Mouse (Mus musculus) megakaryocyte progenitor cell, adult 5-6 weeks (primary cell): ENCODE measurements at regions not wholly inside any gene's neighbourhood (a gene's known extent, or its start where the extent isn't known, plus 50 kb on each side); places are given as distances from the start of the nearest gene placed in this dataset.

ENCODE experiments used
- ATAC-seq: replicated peaks from 2 replicates; pipeline ENCODE4 v1.8.0; 2016; ENCODE audit warnings: mild to moderate bottlenecking, moderate TSS enrichment, inconsistent platforms; ENCODE audit not compliant: poor library complexity

DNA sequence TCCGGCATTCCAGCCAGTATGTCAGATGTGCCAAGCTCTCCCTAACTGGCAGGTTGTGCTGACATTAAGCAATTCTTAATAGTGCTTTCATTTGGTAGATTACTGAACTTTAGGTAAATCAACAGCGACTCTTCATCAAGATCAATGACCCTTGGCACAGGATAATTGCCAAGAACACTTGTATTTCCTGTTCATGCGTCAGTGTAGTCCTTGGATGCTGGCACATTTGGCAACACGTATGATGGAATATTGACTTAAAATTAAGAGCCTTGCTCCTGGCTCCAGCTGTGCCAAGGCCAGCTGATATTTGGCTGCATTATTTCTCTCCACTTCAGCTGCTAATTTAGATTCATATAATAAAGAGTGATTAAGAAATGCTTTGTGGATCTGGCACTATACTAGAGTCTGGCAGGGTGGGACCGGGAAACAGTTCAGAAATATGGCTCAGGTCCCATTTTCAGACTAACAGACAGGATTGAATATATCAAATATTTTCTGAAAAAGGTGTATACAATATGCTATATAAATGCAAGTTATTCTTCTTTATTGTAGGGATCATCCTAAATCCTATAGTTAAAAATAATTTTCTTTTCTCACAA lies 365.5 kb downstream of the Mllt3 start:
- no peak for ATAC-seq

DNA sequence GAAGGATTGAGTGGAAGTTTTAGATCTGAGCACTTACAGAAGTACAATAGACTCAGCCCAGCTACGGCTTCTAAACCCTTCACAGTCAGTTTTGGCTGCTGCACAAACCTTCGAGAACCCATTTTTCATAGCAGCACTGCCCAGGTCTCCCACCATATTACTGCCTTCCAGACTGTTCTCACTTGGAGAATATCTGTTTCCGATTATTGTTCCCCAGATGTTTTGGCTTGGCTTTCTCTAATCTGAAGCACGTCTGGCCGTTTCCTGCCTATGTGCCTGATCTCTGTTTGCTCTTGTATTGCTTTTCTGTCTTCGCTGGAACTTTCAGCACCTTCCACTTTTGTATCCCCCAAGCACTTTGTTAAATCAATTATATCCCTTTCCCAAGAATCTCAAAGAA lies 368.0 kb downstream of the Mllt3 start:
- ATAC-seq = no peak

DNA sequence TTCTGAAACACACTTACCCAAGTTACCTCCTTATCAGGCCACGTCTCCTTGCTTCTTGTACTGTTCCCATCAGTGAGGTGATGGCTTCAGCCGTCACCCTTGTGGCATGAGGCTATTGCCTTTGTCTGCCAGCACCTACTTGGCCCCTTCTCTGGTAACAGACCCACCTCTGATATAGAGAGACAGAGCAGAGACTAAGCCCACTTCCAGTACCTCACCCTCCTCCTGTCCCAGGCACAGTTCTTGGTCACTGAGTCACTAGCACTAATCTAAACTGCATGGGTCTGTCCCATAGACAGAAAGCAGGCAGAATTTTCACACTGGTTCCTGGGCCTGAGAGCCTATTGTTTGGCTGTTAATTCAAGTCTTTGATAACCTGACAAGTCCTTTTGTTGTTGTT lies 370.3 kb downstream of the Mllt3 start:
- no peak for ATAC-seq

DNA sequence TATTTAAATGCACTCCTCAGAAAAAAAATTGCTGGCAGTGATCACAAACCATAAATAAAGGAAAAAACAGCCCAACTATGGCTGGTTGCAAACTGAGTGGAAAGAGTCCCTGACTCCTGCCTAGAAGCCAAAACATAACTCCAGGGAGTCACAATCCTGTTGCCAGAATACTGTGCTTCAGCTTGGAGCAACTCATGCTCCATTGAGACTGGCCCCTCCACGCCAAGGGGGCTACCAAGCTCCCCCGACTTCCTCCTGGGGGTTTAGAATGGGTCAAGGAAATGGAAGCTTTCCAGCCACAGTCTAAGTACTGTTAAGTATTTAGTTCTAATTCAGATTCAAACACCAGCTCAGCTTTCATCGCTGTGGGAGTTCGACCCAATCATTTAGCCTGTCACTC lies 374.8 kb downstream of the Mllt3 start:
- no peak for ATAC-seq

DNA sequence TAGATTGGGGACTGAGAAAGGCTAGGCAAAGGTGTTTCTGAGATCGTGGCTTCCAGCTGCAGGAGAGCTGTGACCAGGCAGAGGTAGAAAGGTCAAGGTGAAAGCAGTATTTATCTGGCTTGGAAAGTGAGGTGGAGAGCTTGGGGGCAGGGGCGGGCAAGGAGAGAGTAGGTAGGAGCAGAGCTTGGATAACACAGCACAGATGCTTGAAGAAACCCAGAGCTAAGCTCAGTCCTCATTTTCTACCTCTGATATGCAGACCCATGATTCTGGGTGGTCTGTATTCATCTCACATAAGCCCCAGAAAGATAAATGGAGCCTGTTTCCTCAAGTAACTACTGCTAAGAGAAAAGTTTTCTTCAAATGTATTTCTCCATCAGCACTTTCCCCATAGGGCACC lies 375.3 kb downstream of the Mllt3 start:
- no peak for ATAC-seq

DNA sequence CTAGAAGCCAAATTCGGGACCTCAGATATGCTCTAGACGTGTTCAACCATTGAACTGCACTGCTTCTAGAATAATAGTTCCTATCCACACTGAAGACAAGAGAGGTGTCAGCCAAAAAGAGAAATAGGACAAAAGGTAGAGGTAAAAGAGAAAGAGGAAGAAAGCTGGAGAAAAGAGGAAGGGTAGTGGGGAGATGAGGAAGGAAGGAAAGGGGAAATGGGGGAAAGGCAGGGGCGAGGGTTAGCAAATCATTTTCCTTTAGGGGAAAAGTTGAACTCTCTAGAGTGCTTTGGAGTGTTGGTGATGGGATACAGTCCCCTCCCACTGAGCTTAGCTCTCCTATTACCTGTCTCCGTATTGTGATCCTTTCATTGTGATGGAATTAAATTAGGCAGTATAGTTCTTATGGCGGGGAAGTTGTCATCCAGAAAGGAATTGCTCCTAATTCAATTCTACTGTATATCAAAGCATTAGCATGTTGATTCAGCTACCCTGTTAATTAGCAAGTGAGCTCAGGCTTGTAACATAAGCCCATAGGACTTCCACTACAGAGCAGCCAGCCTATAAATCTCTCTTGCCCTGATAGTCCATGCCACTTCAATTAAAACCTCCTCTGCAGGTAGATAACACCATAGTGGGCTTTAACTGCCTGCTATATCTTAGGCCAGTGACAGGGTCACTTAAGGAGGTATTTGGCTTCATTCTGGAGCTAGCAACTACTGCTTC lies 379.6 kb downstream of the Mllt3 start:
- ATAC-seq = peak; percentile 78

DNA sequence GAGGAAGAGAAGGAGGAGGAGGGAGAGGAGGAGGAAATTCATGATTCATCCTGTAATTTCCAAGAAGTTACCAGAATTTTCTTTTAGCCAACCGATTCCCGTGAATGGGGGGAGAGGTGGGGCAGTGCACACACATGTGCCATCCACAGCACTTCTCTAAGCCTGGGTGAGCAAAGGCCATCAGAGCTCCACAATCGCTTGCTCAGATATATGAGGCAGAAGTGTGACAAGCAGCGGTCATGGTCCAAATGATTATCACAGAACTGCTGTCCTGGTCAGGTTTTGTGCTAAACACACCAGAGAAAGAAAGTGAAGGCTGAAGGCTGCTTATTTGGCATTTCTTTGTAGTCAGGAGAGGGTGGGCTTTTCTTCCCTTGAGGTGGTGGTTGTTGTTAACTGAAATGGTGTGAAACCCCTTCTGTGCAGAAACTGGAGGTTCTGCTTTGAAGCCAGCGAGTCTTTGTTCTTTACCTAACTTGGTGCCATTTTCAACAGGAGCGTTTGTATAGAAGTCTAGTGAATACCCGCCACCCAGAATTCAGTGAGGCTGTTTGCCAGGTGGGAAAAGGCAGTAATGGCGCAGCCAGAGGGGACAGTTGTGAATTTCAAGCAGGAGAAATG lies 380.7 kb downstream of the Mllt3 start:
- no peak for ATAC-seq

DNA sequence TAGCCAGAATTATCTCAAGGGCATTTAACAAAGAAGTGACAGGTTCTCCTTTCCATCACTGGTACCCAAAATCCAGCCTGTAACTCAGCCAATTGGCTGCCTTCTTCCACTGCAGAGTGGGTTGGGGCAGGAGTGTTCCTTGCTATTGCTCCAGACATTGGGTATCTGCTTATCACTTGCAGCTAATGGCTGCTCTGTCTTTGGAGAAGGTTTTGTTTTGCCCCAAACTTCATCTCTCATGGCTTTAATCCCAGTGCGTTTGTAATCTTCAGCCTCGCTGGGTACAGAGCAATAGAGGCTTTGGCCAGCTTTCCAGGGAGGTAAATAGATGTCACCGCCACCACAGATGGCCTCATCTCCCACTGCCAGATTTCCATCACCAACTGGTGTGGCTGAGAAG lies 381.9 kb downstream of the Mllt3 start:
- no peak for ATAC-seq

DNA sequence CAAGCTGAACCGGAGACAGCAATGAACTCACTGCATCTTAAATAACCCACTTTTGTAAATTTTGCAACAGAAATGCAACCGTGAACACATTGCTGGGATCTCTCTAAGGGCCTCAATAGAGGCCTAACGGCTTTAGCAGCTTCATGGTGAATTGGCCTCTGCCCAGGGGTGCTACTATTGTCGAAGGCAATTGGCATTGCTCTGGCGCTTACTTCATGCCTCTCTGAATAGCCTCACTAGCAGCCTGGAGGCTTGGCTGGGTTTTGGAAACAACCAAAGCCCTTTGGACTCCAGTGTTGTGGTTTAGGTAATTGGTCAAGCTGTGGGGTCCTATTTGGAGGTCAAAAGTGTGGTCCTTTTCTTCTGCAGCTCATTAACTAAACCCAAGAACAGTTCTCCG lies 382.3 kb downstream of the Mllt3 start:
- ATAC-seq = no peak

DNA sequence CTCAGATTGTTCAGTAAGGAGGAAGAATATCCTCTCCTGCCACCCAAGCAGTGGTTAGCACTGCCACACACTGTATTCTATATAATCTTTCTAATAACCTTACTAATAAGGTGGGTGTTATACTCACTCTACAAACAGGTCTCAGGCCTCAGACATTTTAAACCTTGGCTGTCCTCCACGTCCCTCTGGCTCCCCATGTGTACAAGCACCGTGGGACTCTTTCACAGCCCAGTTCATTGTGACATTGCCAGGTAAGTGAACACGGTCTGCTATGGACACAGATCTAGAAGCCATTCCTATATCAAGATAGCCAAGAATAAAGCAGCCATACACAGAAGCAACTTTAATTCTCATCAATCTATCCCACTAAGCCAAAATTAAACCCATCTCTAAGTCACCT lies 382.8 kb downstream of the Mllt3 start:
- no peak for ATAC-seq

DNA sequence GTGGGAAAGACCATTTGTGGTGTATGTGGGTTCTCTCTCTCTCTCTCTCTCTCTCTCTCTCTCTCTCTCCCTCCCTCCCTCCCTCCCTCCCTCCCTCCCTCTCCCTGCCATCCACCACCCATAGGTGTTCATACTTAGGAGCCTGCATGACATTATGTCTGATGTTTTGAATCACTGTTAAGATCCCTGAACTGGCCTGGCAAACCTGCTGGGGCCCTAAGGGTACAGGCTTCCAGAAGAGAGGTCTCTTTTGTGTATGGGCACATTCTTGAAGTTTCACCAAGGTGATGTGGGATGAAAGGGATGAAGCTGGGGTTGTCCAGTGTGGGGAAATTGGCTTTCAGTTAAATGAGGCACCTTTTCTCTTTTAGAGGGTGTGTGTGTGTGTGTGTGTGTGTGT lies 384.2 kb downstream of the Mllt3 start:
- no peak for ATAC-seq

DNA sequence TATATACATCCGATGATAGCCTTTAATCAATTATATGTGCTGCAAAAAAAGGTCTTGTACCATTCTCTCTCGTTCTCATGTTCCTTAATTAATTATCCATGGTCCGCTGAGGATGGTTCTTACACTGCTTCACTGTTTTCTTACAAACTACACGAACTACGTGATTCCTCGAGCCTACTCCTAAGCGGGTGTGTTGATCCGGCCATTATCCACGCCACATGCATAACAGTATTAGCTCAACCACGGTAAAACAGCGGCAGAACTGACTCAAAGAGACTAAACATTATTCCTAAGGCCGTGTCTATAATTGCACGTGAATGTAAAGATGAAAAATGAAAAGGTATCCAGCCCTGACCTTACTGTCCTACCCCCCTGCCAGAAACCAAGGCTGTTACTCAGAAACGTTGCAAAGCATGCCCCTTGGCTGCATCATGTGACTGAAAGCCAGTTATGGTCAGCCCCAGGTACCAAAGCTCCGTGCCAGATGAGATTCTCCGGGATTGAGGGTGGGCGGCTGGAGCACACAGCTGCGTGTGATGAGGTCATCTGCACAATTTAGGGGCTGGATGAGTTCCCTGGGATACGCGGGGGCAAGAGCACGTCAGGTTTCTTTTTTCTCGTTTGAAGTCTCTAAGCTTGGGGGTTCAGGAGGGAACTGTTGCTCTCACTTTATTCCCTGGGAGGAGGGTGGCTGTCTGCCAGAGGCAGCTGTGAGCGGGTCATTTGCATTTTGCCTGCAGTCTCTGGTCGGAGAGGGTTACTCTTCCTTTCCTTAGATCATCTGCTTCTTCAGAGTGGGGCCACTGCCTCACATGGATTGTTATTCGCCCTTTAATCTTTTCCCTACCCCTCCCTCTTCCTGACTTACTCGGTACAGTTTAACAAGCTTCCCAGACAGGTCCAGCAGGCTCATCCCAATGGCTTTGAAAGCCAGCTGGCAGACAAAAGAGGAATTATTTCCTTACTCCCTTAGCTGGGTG lies 384.9 kb downstream of the Mllt3 start:
- peak; percentile 31 for ATAC-seq

DNA sequence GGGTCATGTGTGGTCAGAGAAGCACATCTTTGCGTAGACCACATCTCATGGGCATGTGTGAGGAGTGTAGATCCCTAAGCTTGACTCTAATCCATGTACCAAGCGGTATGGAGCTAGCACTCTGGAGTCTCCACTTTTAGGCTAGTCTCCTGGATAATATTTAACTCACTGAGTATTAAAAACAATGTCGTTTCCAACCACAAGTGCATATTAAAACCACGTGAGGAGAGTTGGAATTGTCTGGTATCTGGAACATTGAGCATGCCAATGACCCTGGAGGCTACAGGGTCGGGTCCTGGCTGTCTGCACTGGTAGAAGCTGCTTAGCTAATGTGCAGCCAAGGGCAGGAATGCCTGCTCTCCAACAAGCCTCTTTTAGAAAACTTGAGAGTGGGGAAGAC lies 391.2 kb downstream of the Mllt3 start:
- ATAC-seq = no peak

DNA sequence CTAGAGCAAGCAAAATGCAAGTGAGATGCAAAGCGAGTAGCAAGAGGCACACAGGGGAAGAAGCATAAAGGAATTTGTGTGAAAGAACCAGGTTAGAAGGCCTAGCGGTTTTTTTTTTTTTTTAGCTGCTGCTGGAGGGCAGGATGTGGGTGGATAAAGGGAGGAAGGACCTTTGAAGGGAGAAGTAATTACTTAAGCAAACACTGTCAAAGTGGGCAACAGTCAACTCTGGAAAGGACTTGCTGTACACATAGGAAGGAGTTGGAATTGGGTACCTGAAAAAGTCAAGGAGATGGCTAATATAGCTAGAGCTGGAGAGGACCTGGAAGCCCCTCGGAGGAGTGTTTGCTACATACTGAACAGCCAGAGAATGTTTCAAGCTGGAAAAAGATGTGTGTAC lies 391.6 kb downstream of the Mllt3 start:
- no peak for ATAC-seq

DNA sequence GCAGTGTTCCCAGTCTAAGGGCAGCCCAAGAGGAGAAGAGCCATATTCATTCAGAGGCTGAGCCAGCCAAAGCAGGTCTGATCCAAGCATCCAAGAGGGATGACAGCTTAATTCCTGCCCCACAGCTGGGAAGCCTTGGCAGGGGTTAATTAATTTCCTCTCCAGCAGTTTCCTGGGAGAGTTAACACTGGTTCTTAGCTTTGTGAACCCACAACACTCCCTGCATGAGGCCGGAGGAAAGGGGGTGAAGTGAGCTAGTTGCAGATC lies 394.9 kb downstream of the Mllt3 start:
- no peak for ATAC-seq

DNA sequence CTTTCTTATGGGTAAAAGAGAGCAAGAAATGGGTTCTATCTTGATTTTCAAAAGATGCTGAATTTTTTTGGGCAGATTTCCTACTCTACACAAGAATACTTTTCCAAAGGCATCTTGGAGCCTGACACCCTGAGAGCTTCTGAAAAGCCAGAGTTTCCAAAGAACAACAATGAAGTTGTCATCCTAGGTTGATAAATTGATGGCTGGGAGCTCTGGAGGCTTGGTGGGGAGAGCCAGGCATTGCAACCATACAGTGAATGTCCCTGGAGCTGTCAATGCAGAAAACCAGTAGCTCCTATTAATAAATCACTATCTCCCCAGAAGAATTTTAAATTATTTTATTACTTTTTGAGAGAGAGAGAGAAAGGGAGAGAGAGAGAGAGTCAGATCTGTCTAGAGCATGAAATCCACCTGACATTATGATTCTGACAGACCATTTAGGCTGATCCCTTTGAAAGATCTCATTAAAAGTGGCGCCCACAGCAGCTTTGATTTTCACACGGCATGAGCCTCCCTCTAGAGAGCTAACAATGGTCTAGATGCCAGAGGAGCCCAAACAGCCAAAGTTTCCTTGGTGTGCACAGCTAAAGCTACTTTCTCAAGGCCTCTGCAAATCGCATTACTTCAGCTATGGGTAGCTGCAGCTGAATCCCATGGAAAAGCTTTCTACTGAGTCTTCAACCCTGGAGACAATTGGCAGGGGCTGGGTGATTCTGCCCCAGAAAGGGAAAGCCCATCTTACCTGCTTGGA lies 395.4 kb downstream of the Mllt3 start:
- no peak for ATAC-seq

DNA sequence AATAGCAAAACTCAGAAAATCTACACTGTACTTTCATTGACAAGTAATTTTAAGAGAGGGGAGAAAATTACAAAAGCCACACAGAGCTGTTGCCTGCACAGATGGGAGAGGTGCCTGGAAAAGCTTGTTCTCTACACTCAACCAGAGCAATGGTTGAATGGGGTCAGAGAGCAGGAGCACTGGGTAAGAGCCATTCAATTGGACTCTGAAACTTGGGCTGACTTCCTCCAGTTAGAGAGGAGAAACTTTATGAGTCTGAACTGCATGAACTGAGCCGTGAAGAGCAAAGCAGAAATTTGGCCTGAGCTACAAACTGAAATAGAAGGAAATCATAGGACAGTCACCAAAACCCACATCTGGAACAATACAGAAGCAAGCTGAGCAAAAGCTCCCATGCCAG lies 380.8 kb upstream of the Slc24a2 start:
- no peak for ATAC-seq

DNA sequence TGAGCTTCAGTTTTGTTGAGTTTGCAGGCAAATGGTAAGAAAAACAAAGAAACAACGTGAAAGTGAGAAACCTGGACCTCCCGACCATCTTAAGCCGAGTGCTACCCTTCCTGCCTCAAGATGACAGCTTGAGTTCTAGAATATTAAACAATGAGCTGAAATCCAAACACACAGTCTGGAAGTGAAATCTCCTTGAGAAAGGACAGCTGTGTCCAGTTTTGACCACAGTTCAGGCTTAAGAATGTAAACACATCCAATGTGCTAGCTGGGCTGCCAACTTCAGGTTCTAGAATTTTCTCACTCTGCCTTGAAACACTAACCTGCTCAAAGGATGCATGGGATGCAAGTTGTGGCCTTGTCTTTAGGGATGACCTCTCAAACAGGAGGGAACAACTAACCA lies 363.4 kb upstream of the Slc24a2 start:
- no peak for ATAC-seq

DNA sequence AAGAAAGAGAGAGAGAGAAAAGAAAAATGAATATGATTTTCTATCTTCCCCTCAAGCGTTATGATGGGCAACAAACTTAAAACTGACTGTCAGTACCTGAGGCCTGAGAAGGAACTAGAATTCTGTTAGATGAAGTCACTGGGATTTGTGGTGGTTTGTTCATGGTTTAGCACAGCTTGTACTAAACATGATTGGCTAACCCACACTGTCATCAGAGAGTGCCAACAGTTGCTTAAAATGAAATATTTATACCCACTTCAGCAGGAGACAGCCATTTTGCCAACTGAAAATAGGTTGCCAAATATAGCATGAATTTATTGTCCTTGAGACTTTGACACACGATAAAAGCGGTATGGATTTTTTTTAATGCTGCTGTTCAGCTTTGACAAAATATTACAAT lies 360.5 kb upstream of the Slc24a2 start:
- ATAC-seq = no peak

DNA sequence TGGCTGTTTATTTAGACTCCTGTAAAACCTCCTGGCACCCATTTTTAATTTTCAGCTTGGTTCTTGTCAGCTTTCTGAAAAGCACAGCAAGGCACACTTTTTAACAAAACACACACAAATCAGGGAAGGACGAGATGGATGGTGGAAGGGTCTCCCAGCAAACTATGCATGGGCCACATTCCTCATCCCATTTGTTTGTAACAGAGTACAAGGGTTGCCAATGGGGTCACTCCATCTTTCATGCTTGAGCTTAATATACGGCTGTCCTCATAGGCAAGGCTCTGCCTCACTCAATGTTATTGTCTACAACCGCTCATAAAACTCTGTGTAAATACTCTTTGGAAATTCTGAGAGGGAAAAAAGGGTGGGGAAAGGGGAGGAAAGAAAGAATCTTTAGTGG lies 347.9 kb upstream of the Slc24a2 start:
- ATAC-seq = no peak

DNA sequence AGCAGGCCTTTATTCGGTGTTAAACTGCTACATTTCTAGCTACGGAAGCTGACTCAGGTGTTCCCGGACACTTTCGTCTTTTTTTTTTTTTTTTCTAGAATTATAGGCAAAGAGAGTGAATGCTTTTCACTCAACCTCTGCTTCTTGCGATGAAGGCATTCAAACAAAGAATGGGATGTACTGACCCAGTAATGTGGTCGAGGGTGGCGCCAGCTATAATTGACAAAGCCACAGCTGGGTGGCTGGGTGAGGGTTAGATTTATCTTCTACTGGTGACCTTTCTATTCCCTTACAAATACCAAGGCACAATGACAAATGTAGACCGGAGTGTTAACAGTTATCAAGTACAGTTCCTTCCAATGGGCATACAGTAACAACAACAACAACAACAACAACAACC lies 340.7 kb upstream of the Slc24a2 start:
- no peak for ATAC-seq
